Mouse (Mus musculus): ENCODE results near the gene Rnf26. TPM values are rescaled to one million over a fixed set of nuclear protein-coding genes. Genes with fewer than 3 reads are reported as not detected.

Rnf26 gene
- polyA plus RNA-seq, 1 experiment from 2014 or later = 26.0 TPM

- 71% methylated on average over 5 of the region's 5 CpGs for WGBS
- Histone ChIP-seq H3K4me2 (ENCODE audit: low read length) (no peak overlapping the region), H3K27ac (ENCODE audit: low read length) (no peak overlapping the region), H3K9ac (ENCODE audit: low read depth, low read length) (no peak overlapping the region), H3K9me3 (replicated peaks; ENCODE audit: control insufficient read depth, low read length, poor library complexity, severe bottlenecking) (no peaks in the 10 kb centered on the region), H3K4me1 (ENCODE audit: control insufficient read depth, insufficient read depth, low read length) (peaks cover 12% of the 10 kb centered on the region), H3K4me3 (ENCODE audit: low read depth, low read length) (no peak overlapping the region), H3K27me3 (ENCODE audit: control insufficient read depth, insufficient read depth, low read depth, low read length) (peaks cover 21% of the 10 kb centered on the region), H3K36me3 (ENCODE audit: control insufficient read depth, insufficient read depth, low read length) (no peaks in the 10 kb centered on the region)
- ATAC-seq = no peak
Measured at GRCm38 (mm10) chr9:44081581-44081980, 31.7 kb downstream of the Rnf26 start.

DNA sequence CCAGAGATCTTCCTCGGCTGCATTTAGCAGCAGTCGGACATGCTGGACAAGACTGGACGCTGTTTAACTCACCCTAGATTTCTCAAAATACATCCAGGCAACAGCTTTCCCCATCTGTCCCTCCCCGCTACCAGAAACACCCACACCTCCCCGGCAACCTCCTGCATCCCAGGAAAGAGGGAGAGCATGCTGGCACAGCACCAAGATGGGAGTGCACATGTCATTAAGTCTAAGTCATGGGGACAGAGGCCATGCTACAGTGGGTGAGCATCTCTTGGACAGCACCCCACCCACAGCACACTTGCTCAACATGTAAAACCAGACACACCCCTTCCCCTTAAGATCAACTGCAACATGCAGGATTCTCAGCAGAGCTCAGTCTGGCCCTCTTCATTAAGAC, 32.4 kb downstream of the Rnf26 start:
- peaks cover 12% of the 10 kb centered on the region for H3K4me1 ChIP-seq (ENCODE audit: control insufficient read depth, insufficient read depth, low read length)

DNA sequence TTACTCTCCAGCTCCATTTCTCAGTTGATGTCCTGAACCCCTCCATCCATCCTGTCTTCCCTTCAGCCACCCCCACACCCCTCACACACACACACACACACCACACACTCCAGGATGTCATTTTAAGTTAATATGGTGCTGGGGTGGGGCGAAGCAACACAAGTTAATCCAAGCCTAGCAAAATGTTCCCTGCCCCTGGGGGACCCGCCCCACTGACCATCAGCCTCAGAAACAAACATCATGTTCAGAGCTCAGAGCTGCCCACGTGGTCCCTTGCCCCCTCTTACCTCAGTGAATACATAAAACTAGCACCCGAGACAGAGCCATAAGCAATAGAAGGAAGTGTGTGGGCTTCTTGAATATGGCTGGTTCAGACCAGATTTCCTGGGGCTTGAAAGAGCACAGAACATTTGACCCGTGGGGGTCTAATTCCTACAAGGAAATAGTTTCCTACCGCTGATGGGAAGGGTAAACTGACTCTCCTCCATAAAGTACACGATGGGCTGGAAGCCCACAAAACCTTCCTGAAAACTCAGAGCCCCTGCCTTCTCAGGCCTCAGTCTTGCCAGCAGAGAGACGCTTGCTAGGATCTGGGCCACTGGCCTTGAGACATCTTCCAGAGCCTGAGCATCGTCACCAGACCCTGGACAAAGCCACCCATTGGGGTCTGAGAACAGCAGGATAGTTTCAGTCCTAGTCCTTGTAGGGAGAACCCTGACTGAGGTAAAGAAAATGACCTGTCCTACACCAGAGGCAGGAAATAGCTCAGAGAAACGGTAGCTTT, 33.1 kb downstream of the Rnf26 start:
- Histone ChIP-seq H3K27me3 (ENCODE audit: control insufficient read depth, insufficient read depth, low read depth, low read length) (peaks cover 8% of the 10 kb centered on the region; the same call in 1 of the 2 replicates), H3K4me1 (ENCODE audit: control insufficient read depth, insufficient read depth, low read length) (peaks cover 12% of the 10 kb centered on the region), H3K9ac (ENCODE audit: low read depth, low read length) (no peak overlapping the region), H3K4me3 (ENCODE audit: low read depth, low read length) (no peak overlapping the region), H3K36me3 (ENCODE audit: control insufficient read depth, insufficient read depth, low read length) (no peaks in the 10 kb centered on the region), H3K4me2 (ENCODE audit: low read length) (no peak overlapping the region), H3K27ac (ENCODE audit: low read length) (no peak overlapping the region), H3K9me3 (replicated peaks; ENCODE audit: control insufficient read depth, low read length, poor library complexity, severe bottlenecking) (no peaks in the 10 kb centered on the region)
- no peak for ATAC-seq
- WGBS = 75% methylated on average over 10 of the region's 10 CpGs

More for the DNA sequence above, 32.4 kb downstream of the Rnf26 start:
- Histone ChIP-seq H3K9me3 (replicated peaks; ENCODE audit: control insufficient read depth, low read length, poor library complexity, severe bottlenecking) (no peaks in the 10 kb centered on the region), H3K4me2 (ENCODE audit: low read length) (no peak overlapping the region), H3K4me3 (ENCODE audit: low read depth, low read length) (no peak overlapping the region), H3K9ac (ENCODE audit: low read depth, low read length) (no peak overlapping the region), H3K36me3 (ENCODE audit: control insufficient read depth, insufficient read depth, low read length) (no peaks in the 10 kb centered on the region), H3K27ac (ENCODE audit: low read length) (no peak overlapping the region), H3K27me3 (ENCODE audit: control insufficient read depth, insufficient read depth, low read depth, low read length) (peaks cover 15% of the 10 kb centered on the region)
- ATAC-seq = no peak
- 87% methylated on average over 5 of the region's 5 CpGs for WGBS

GRCm38 (mm10) chr9:44078955-44079756, 34.2 kb downstream of the Rnf26 start:
- peaks cover 8% of the 10 kb centered on the region; the same call in 1 of the 2 replicates for H3K27me3 ChIP-seq (ENCODE audit: control insufficient read depth, insufficient read depth, low read depth, low read length)
- no peak overlapping the region for H3K27ac ChIP-seq (ENCODE audit: low read length)
- peaks cover 7% of the 10 kb centered on the region for H3K4me1 ChIP-seq (ENCODE audit: control insufficient read depth, insufficient read depth, low read length)
- peak; percentile 73; the same call in 1 of the 2 replicates for ATAC-seq
- no peaks in the 10 kb centered on the region for H3K36me3 ChIP-seq (ENCODE audit: control insufficient read depth, insufficient read depth, low read length)
- H3K9ac ChIP-seq (ENCODE audit: low read depth, low read length) = no peak overlapping the region
- 20% methylated on average over 14 of the region's 16 CpGs for WGBS
- no peaks in the 10 kb centered on the region for H3K9me3 ChIP-seq (replicated peaks; ENCODE audit: control insufficient read depth, low read length, poor library complexity, severe bottlenecking)
- H3K4me3 ChIP-seq (ENCODE audit: low read depth, low read length) = no peak overlapping the region
- H3K4me2 ChIP-seq (ENCODE audit: low read length) = no peak overlapping the region

- H3K9ac ChIP-seq (ENCODE audit: low read depth, low read length) = no peak overlapping the region
- H3K27me3 ChIP-seq (ENCODE audit: control insufficient read depth, insufficient read depth, low read depth, low read length) = peaks cover 8% of the 10 kb centered on the region; the same call in 1 of the 2 replicates
- no peak overlapping the region for H3K4me3 ChIP-seq (ENCODE audit: low read depth, low read length)
- no peak overlapping the region for H3K4me2 ChIP-seq (ENCODE audit: low read length)
- H3K36me3 ChIP-seq (ENCODE audit: control insufficient read depth, insufficient read depth, low read length) = no peaks in the 10 kb centered on the region
- H3K4me1 ChIP-seq (ENCODE audit: control insufficient read depth, insufficient read depth, low read length) = no peaks in the 10 kb centered on the region; the same call in 1 of the 2 replicates
- H3K9me3 ChIP-seq (replicated peaks; ENCODE audit: control insufficient read depth, low read length, poor library complexity, severe bottlenecking) = no peaks in the 10 kb centered on the region
- no peak for ATAC-seq
- no peak overlapping the region for H3K27ac ChIP-seq (ENCODE audit: low read length)
- 84% methylated on average over 10 of the region's 10 CpGs for WGBS
Measured at GRCm38 (mm10) chr9:44078136-44078797, 35.0 kb downstream of the Rnf26 start.

- H3K9me3 ChIP-seq (replicated peaks; ENCODE audit: control insufficient read depth, low read length, poor library complexity, severe bottlenecking) = no peaks in the 10 kb centered on the region
- no peak overlapping the region for H3K27ac ChIP-seq (ENCODE audit: low read length)
- H3K4me3 ChIP-seq (ENCODE audit: low read depth, low read length) = no peak overlapping the region
- H3K9ac ChIP-seq (ENCODE audit: low read depth, low read length) = no peak overlapping the region
- no peaks in the 10 kb centered on the region; the same call in 1 of the 2 replicates for H3K4me1 ChIP-seq (ENCODE audit: control insufficient read depth, insufficient read depth, low read length)
- 0 out of 2 replicates have a peak overlapping the region, but pooled peaks have one; percentile 10 for H3K4me2 ChIP-seq (ENCODE audit: low read length)
- ATAC-seq = no peak
- H3K36me3 ChIP-seq (ENCODE audit: control insufficient read depth, insufficient read depth, low read length) = no peaks in the 10 kb centered on the region
- peaks cover 5% of the 10 kb centered on the region; the same call in 1 of the 2 replicates for H3K27me3 ChIP-seq (ENCODE audit: control insufficient read depth, insufficient read depth, low read depth, low read length)
- WGBS = 87% methylated on average over 11 of the region's 11 CpGs
Measured at GRCm38 (mm10) chr9:44077266-44077910, 35.9 kb downstream of the Rnf26 start.

- 19% methylated on average over 5 of the region's 5 CpGs for WGBS
- H3K9ac ChIP-seq (ENCODE audit: low read depth, low read length) = no peak overlapping the region
- no peak overlapping the region for H3K27ac ChIP-seq (ENCODE audit: low read length)
- H3K4me2 ChIP-seq (ENCODE audit: low read length) = peak overlapping the region; percentile 10; the same call in 1 of the 2 replicates
- H3K9me3 ChIP-seq (replicated peaks; ENCODE audit: control insufficient read depth, low read length, poor library complexity, severe bottlenecking) = no peaks in the 10 kb centered on the region
- no peaks in the 10 kb centered on the region for H3K36me3 ChIP-seq (ENCODE audit: control insufficient read depth, insufficient read depth, low read length)
- no peaks in the 10 kb centered on the region for H3K27me3 ChIP-seq (ENCODE audit: control insufficient read depth, insufficient read depth, low read depth, low read length)
- no peaks in the 10 kb centered on the region; the same call in 1 of the 2 replicates for H3K4me1 ChIP-seq (ENCODE audit: control insufficient read depth, insufficient read depth, low read length)
- H3K4me3 ChIP-seq (ENCODE audit: low read depth, low read length) = no peak overlapping the region
- ATAC-seq = no peak
Measured at GRCm38 (mm10) chr9:44076764-44077120, 36.6 kb downstream of the Rnf26 start.

- 64% methylated on average over 16 of the region's 16 CpGs for WGBS
- no peaks in the 10 kb centered on the region; the same call in 1 of the 2 replicates for H3K4me1 ChIP-seq (ENCODE audit: control insufficient read depth, insufficient read depth, low read length)
- H3K9ac ChIP-seq (ENCODE audit: low read depth, low read length) = no peak overlapping the region
- no peaks in the 10 kb centered on the region for H3K36me3 ChIP-seq (ENCODE audit: control insufficient read depth, insufficient read depth, low read length)
- no peaks in the 10 kb centered on the region for H3K9me3 ChIP-seq (replicated peaks; ENCODE audit: control insufficient read depth, low read length, poor library complexity, severe bottlenecking)
- no peak overlapping the region for H3K4me3 ChIP-seq (ENCODE audit: low read depth, low read length)
- no peak overlapping the region for H3K4me2 ChIP-seq (ENCODE audit: low read length)
- H3K27ac ChIP-seq (ENCODE audit: low read length) = no peak overlapping the region
- no peaks in the 10 kb centered on the region for H3K27me3 ChIP-seq (ENCODE audit: control insufficient read depth, insufficient read depth, low read depth, low read length)
- no peak for ATAC-seq
Measured at GRCm38 (mm10) chr9:44075996-44076763, 37.1 kb downstream of the Rnf26 start.
